Mouse (Mus musculus) limb, embryonic 15.5 days (tissue): ENCODE measurements at regions not wholly inside any gene's neighbourhood (a gene's known extent, or its start where the extent isn't known, plus 50 kb on each side); places are given as distances from the start of the nearest gene placed in this dataset.

ENCODE experiments used
- ATAC-seq: fragments of 200-750 bp; cut with Nextera tagmentation; 2 replicates; pipeline ENCODE4 v1.8.0; 2017; ENCODE audit warnings: low read depth, moderate TSS enrichment; ENCODE audit not compliant: insufficient number of reproducible peaks, low FRiP score, low TSS enrichment
- H3K27ac ChIP-seq: fragments of 300-500 bp; sonication (generic); 2 replicates; pipeline ENCODE4 v1.5.1; 2015; ENCODE audit warnings: moderate library complexity, mild to moderate bottlenecking, inconsistent platforms
- H3K27me3 ChIP-seq: fragments of 300-500 bp; sonication (generic); 2 replicates; pipeline ENCODE4 v1.6.1; 2015; ENCODE audit warnings: inconsistent platforms
- H3K36me3 ChIP-seq: fragments of 300-500 bp; sonication (generic); 2 replicates; pipeline ENCODE4 v1.6.1; 2015; ENCODE audit warnings: inconsistent platforms
- H3K4me1 ChIP-seq: fragments of 300-500 bp; sonication (generic); 2 replicates; pipeline ENCODE4 v1.6.1; 2015; ENCODE audit warnings: inconsistent platforms
- H3K4me2 ChIP-seq: fragments of 300-500 bp; sonication (generic); 2 replicates; pipeline ENCODE4 v1.6.1; 2015; ENCODE audit warnings: mild to moderate bottlenecking, inconsistent platforms
- H3K4me3 ChIP-seq: fragments of 300-500 bp; sonication (generic); 2 replicates; pipeline ENCODE4 v1.5.1; 2015; ENCODE audit warnings: mild to moderate bottlenecking, inconsistent platforms
- H3K9ac ChIP-seq: fragments of 300-500 bp; sonication (generic); 2 replicates; pipeline ENCODE4 v1.6.1; 2015; ENCODE audit warnings: inconsistent platforms
- H3K9me3 ChIP-seq: fragments of 300-500 bp; sonication (generic); 2 replicates; pipeline ENCODE4 v1.6.1; 2016; ENCODE audit warnings: inconsistent platforms
- WGBS: fragments of 180-500 bp; shearing (Covaris S2); methylation state at CpG from one replicate; pipeline ENCODE4 v1.1.7; 2015; 5-methylcytosine and 5-hydroxymethylcytosine counted together

GRCm38 (mm10) chr14:100864792-100865191 is 335.3 kb downstream of the Prr30 start:
- Histone ChIP-seq H3K9me3 (no peaks in the 10 kb centered on the region), H3K4me2 (no peak overlapping the region), H3K36me3 (no peaks in the 10 kb centered on the region), H3K27me3 (no peaks in the 10 kb centered on the region), H3K4me1 (0 out of 2 replicates have a peak, but pooled peaks cover 5% of the 10 kb centered on the region), H3K27ac (no peak overlapping the region), H3K4me3 (no peak overlapping the region), H3K9ac (no peak overlapping the region)
- ATAC-seq: no peak
- 77% methylated on average over 2 of the region's 2 CpGs for WGBS

DNA sequence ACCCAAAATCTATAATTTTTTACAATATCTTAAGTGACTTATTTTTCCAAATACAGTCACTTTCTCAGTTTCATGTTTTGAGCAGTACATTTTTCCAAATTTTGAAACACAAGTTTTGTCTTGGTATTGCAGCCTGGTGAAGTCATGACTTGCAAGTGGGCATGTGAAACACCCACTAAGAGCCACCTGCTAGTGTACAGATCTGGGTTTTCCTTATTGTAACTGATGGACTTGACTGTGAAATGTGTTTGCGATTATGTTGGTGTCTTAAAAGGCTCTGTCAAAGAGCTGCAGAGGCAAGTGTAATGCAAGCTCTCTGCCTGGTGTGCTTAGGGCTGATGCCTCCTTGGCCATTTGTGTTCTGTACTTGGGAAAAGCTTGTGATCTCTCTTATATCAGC is 336.0 kb downstream of the Prr30 start:
- no peak overlapping the region for H3K4me3 ChIP-seq
- H3K9me3 ChIP-seq: no peaks in the 10 kb centered on the region
- no peaks in the 10 kb centered on the region for H3K36me3 ChIP-seq
- 0 out of 2 replicates have a peak, but pooled peaks cover 5% of the 10 kb centered on the region for H3K4me1 ChIP-seq
- no peak for ATAC-seq
- H3K4me2 ChIP-seq: no peak overlapping the region
- H3K27me3 ChIP-seq: no peaks in the 10 kb centered on the region
- H3K27ac ChIP-seq: no peak overlapping the region
- WGBS: 71% methylated on average over 1 of the region's 1 CpGs
- no peak overlapping the region for H3K9ac ChIP-seq

- Histone ChIP-seq H3K4me3 (no peak overlapping the region), H3K27me3 (no peaks in the 10 kb centered on the region), H3K9ac (no peak overlapping the region), H3K4me2 (no peak overlapping the region), H3K9me3 (no peaks in the 10 kb centered on the region), H3K36me3 (no peaks in the 10 kb centered on the region), H3K27ac (no peak overlapping the region), H3K4me1 (no peaks in the 10 kb centered on the region)
- no peak for ATAC-seq
- WGBS: 57% methylated on average over 3 of the region's 3 CpGs
Measured at GRCm38 (mm10) chr14:100842828-100843227, 357.3 kb downstream of the Prr30 start.
